Mouse (Mus musculus) urinary bladder, adult 2 months (tissue): ENCODE data around the gene Grap2. TPM values are rescaled to one million over a fixed set of nuclear protein-coding genes. Genes with fewer than 3 reads are reported as not detected.
"Not testable (repeated sequence)": the region's sequence is repeated elsewhere in the genome, so short reads cannot be mapped to it uniquely, and the experiment has no call there.

Source experiments
- DNase-seq: peaks from one replicate; pipeline ENCODE4 v3.0.0; 2022; ENCODE audit warnings: low spot score
- polyA plus RNA-seq: library from polyadenylated mRNA; depleted of rRNA; stranded (reverse); fragments of >200 nt; gene quantifications from 2 replicates; pipeline ENCODE4 v1.2.3, GENCODE M21; 2012

Grap2 gene
- polyA plus RNA-seq, 1 experiment, result 0.47 TPM

DNA sequence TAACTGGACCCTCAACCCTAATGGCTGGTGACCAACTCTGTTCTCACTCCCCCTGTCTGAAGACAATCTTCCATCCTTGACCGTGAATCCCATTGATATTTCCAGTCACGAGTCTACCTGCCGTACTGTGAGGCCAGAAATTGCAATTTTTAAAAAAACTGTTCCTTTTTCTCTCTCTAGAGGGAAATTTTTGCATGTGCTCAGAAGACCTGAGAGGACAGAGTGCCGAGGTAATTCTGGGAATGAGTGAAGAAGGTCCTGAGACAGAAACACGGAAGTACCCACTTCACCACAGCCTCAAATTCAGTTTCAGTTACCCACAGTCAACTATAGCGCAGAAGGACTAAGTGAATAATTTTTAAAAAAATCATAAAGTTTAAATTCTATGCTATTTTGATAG lies 5.7 kb upstream of the Grap2 start:
- DNase-seq, result no peak

DNA sequence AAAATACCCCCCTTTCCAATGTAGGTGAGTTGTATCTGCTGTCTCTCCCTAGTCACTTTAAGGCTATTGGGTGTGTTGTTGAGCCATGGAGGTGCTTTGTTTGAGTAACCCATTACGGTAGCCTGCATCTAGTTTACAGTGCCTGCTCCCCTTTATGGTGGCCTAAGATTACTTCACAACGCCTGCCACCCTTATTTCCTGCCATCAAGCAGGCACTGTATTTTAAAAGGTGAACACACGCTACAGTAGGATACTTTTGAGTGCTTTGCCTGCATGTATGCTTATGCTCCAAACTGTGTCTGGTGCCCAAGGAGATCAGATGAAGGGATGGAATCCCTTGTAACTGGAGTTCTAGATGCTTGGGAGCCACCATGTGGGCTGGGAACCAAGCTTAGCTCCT lies 5.3 kb upstream of the Grap2 start:
- no peak for DNase-seq

DNA sequence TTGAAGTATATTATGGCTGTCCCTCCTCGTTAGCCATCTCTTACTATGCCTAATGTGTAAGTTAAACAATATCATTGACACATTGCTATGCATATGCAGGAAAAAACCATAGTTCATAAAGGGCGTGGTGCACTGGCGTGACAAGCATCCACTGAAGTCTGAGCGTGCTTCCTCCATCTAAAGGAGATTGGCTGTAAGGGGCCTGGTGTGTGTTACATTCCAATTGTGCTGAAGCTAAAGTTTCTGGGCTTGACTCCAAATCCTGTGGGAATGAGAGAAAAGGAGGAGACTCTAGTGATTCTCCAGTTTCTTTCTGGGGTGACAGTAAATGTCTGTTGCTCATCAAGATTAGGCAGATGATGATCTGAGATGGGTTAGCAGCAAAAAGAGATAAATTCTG lies 4.7 kb upstream of the Grap2 start:
- no peak for DNase-seq

DNA sequence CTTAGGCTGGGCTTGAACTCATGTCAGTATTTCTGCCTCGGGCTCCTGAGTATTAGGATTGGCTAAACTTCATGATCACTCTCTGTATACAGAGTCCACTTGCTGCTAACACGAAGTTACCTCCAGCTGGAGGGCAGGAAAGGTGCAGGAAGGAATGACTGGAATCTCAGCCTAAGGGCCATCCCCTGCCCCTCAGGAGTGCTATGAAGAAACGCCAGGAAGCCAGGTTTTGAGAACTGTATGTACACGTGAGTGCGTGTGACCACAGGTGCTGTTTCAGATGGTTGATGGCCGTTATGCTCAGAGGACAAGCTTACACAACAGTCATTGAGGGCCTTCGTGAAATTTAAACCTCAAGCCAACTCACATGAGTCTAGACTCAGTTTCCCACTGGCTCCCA lies 3.2 kb upstream of the Grap2 start:
- DNase-seq, result no peak

DNA sequence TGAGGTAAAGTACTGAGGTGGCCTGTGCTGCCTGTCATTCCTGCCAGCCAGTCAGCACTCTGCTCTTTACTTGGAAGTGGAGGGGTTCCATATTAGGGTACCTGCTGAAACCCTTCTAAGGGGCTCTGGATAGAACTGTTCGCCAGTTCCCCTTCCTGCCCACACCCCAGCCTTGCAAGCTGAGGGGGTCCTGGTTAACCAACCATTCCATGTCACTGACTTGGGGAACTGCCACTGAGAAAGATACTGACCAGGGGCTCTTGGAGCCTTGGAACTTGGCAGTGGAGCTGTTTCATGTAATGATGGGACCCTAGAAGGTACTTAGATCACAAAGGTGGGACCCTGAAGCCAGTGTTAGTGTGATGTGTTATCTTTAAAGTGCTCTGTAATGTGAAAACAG lies 2.2 kb upstream of the Grap2 start:
- DNase-seq, result no peak

DNA sequence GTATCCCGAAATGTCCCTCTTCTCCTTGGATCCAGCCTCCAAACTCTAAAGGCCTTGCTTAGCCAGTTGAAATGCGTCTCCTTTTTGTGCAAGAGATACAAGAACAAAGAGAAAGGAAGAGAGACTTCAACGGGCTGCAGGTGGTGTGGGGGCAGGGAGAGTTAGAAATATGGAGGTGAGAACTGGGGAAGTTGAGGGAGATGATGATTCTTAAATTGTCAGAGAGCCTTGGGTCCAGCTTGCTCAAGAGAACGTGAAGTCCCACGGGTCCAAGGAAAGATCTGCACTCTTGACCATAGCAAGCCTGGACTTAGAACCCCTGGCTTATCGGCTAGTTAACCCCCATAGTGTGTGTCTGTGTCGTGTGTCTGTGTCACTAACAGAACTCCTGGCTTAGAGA lies 783 bp upstream of the Grap2 start:
- DNase-seq, result no peak

DNA sequence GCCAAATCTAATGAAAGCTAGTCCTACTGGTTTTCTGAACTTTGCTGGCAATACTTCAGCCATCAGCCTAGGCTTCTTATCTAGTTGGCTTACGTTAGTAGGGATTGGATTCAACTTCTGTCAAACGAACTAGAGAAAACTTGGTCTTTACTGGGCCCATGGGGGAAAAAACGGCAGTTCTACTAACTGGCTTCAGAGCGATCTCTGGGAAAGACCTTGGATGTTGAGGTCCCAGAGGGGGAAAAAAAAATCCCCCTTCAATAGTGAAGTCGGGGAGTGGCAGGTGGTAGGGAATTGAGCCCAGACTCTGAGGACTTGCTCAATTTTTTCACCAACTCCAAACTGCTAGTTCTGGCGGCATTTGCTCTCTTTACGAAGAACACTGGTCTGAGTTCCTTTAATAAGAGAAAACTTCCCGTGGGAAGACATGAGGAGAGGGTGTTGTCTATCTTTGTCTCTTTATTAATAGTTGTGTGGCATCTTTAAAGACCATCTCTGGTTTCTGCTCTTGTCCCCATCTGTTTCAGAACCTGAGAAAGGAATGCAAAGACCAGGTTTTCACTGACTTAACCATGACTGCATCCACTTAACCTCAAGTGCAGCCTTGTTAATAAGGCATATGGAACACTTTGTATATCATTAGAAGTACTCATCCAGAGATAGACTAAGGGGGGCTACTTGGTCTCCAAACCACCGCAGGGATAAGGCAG lies 572 bp downstream of the Grap2 start:
- DNase-seq, result no peak

DNA sequence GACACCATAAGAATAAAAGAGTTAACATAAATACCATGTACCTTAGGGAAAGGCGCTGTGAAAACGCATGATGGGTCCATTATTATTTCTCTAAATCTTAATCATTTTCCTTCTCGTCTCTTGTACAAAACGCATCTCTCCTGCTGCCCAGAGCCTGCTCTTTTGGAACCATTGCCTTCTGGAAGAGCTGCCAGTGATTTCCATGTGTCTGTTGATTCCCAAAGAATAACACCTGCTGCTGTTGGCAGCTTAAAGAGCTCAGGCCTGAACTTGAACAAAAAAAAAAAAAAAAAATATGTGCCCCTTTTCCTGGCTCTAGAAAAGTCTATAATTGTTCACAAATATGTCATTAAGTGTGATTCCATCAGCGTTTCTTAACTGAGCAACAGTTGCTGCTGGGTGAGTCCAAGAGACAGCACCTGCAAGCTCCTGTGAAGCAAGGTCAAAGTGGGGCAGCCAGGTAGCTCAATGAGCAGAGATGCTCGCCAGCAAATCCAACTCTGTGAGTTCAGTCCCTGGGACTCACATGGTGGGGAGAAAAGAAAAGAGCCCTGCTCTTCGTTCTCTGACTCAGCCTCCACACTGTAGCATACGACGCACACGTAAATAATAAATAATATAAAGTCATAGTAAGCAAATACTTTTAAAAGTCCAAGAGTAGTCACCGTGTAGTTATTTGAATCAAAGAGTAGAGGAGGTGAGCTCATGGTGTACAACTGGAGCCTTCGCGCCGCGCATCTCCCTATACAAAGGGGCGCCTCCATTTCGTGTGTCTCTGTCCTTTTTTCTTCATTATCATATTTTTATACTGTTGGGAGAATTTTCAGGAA lies 2.0 kb downstream of the Grap2 start:
- DNase-seq, result no peak

DNA sequence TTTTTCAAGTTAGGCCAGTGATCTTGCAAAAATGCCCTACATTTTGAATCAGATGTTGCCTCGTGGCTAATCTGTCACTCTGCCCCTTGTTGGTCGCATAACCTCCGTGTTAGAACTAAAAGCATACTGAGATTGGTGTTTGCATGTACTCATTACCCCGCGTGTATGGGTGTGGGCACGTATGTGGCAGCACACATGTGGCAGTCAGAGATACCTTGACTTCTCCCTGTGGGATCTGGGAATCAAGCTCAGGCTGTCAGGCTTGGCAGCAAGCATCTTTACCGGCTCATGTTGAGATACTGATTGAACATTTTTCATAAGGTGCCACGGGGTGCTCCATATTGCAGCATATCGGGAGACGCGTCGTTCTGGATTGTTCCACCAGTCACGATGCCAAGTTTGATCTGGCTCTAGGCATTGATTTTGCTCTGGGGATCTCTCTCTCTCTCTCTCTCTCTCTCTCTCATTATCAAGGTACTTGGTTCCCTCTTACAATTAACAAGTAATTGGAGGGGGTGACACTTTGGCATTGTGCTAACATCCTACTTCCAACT lies 3.5 kb downstream of the Grap2 start:
- DNase-seq, result no peak

DNA sequence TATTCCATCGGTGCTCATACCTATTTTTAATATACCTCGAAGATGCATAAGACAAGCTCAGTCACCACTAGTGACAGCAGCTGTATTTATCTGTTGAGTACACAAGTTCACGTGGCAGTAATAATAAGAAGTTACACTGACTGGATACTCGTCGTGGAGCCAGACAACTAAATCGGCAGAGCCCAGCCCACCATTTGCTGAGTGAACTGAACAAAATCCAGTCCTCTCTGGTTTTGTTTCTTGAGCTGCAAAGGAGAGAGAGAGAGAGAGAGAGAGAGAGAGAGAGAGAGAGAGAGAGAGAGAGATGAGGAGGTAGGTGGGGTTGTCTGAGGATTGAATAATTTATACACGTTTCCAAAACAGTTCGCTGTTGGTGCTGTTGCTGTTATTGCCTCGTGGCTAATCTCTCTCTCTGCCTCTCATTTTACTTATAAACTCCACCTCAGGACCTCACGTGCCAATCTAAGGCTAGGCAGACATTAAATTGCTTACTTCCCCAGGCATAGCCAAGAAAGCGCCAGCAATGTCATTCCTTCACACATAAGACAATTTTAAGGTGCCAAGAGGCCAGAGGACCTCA lies 4.1 kb downstream of the Grap2 start:
- no peak for DNase-seq

DNA sequence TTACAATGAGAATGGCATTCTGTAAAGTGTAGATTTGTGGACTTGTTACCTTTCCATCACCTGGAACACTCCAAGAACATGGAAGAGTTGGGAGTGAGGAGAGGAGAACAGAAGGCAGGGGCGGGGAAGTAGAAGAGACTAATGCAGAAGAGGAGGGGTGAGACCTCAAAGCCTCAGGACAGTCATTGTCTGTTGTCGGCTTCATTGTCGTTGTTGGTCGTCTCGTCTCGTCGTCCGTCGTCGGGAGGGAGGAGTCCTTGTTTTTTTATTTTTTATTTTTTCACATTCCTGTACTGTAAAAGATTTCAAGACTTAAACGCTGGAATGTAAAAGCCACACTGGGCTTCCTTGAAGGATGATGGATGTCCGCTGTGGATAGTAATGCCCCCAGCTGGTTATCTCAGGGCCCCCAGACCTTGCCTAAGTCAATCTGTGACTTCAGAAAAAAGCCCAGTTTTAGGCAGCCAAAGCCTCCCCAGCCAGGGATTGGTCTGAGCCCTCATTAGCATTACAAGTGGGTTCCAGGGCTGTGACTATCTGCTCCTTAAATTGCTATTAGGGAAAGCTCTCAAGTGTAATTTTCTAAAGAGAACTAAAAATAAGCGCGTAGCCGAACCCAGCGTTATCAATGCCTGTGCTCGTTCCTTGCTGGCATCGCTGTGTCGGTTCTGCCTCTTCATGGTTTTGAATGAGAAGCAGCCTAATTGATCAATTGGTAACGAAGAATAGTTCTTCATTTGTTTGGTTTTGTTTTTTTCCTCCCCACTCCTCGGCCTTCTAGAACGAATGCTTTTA lies 5.0 kb downstream of the Grap2 start:
- no peak for DNase-seq

DNA sequence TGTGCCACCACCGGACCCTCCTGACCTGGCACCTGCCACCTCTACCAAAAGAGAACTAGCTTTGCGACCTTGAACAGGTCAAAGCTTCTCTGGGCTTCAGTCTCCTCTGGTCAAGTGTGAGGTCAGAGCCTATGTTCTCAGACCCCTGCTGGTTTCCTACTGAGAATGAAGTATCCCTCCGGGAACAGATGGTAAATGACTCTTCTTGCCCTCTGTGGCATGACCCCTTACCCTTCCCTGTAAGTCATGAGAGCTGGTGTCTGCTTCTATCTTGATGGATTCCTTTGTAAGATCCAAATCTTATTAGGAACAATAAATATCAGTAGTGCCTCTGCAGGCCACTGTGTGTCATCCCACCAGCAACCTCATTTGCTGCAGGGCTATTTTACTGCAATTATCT lies 6.7 kb downstream of the Grap2 start:
- no peak for DNase-seq

DNA sequence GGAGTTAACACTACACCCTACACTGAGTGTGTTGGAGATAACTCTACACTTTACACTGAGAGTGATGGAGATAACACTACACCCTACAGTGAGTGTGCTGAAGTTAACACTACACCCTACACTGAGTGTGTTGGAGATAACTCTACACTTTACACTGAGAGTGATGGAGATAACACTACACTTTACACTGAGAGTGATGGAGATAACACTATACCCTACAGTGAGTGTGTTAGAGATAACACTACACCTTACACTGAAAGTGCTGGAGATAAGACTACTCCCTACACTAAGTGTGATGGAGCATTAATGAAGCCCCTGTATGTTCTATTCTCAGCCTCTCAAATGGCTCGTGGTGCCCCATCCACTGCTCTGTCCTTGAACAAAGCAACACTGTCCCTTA lies 8.2 kb downstream of the Grap2 start:
- DNase-seq, result not testable (repeated sequence)

DNA sequence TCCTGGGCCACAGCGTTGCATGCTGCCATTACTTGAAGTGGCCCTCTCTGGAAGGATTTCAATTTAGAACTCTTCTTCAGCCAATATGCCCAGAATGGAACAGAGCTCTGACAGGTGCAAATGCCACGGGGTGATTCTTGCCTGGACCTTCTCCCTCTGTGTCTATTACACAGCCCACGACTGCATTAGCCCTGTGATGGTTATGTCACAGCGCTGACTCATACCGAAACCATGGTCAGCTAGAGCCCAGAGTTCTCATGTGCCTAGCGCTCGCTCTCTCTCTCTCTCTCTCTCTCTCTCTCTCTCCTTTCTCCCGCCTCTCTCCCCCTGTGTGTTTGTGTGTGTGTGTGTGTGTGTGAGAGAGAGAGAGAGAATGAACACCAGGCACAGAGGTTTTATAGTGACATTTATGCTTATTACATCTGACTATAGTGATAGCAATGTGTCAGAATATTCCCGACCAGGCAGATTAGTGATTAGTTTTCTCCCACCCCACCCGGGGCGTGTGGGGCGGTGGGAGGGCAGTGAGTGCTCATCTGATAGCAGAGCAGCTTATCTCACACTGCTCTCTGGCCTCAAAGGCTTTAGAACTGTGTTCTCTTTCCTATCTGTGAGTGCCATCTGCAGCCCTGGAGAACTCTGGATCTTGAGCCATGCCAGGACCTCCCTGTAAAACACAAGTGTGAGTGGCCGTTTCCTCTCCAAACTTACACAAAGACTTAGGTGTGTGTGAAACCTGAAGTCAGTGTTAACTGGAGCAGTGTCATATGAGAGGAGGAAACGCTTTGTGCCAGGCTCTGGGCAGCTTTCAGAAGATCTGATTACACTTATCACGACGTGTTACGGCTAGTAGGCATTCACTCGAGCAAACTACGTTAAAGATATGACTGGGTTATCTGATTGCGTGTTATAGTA lies 10.4 kb downstream of the Grap2 start:
- no peak for DNase-seq

DNA sequence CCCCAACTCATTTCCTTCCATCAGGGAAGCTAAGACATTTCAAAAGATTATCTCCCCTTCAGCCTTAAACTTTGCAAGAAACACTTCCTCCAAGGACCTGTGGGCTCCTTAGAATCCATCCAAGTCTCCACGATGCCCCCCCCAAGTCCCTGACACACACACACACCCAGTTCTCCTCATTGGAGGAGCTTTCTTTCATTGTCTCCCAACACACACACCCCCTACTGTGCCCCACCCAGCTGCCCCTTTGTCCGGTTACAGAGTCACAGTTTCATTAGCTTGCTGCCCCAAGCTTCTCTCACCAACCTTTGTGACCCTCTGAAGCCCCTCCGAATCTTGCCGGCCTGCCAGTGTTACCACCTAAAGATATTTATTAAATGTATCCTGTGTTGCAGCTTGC lies 13.9 kb downstream of the Grap2 start:
- no peak for DNase-seq

DNA sequence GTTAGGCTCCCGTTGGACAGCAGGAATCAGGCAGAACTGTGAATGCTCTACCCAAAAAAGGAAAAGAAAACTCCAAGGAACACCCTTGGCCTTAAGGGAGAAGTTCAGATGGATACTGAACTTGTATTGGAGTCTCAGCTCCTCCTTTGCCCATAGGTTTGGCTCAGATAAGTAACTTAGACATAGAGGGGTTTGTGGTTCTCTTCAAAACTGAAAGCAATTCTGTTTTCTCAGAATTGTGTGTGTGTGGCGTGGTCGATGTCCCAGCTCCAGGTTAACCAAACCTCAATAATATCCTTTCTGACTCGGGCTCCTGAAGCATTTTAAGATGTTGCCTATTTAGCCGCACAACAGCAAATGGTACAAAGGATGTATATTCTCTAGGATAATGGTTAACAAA lies 18.2 kb downstream of the Grap2 start:
- no peak for DNase-seq

DNA sequence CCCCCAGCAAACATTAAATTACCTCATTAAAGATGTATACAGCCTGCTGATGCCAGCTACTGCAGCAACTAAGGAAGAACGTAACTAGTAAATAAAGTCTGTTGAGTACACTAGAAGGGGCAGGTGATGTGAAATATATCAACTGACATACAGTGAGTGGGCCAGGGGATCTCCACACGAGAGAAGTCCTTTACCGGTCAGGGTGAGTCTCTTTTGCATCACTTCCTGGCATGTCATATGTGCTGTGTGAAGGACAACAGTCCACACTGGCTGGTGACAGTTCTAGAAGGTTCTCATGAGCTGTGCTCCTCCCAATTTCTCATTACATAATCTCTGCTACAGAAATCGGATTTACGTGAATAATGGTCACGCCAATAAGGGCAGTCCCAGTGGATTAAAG lies 20.3 kb downstream of the Grap2 start:
- DNase-seq, result no peak

DNA sequence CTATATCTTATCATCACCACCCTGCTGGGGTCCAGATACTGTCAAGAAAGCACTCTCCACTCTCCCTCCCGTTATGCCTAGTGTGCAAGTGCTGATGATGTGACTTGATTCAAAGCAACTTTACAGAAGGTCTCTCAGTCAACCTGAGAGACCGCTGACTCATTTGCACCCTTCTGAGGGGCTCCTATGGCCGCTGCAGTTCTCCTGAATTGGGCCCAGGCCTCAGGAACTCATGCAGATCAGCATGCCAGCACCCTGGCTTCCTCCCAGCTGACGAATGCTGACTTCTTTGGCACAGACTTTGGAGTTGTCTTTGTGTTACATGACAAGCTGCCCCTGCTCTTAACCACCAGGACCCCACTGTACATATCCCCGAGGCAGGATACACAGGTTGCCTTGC lies 21.5 kb downstream of the Grap2 start:
- no peak for DNase-seq

DNA sequence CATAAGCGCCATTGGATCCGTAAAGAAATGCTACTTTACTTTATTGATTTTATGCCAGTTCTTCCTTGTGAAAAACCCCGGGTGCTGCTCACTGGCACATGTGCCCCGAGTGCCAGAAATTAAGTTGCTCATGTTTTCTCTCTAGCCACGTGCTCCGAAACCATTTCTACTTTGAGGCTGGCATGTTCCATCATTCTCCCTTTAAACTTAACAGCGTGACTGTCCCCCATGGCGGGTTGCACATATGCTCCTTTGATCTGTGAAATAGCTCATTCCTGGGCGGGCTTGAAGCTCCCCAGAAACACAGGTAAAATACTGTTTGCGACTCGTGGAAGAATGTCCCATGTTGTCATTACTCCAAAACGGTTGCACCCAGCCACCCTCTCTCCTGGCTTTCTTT lies 26.4 kb downstream of the Grap2 start:
- DNase-seq, result no peak

DNA sequence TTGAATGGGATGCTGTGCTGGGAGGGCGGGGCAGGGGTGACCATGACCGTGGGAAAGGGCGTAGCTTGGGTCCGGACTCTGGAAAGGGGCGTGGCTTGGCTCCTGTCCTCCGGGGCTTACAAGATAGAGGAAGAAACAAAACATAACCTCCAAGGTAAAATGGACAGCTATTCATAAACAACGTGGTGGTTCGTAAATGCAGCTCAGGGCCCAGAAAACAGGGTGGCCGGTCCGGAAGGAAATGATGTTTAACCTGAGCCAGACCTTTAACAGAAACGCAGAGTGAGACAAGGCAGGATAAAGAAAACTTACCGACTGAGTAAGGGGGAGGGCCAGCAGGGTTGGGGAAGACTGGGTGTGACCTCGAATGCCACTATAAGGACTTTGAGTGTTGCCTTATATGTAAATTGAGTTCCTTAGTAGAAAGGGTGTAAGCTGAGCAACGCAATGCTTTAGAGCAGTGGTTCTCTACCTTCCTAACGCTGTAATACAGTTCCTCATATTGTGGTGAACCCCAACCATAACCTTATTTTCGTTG lies 26.9 kb downstream of the Grap2 start:
- no peak for DNase-seq

DNA sequence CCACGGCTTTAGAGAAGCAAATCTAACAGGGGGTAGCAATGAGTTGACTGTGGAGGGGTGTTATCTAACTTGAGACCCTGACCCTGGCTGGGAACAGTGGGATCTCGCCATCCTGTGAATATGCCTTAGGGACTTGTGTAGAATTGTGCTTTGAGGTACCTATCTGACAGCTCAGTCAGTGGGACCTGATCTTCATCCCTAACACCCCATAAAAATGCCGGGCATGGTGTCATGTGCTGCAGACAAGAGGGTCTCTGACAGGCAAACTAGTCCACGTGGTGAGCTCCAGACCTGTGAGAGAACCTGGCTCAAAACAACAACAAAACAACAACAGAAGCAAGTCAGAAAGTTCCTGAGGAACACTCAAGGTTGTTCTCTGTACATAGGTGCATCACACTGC lies 27.4 kb downstream of the Grap2 start:
- no peak for DNase-seq
